Mouse (Mus musculus) C2C12 (cell line): ENCODE data around the gene Cabcoco1. TPM values are rescaled to one million over a fixed set of nuclear protein-coding genes. Genes with fewer than 3 reads are reported as not detected.

Source experiments
- H3K27me3 ChIP-seq: one replicate; pipeline ENCODE4 v1.6.1; 2011; ENCODE audit not compliant: control insufficient read depth, insufficient read depth, insufficient read length
- H3K36me3 ChIP-seq: one replicate; pipeline ENCODE4 v1.6.1; 2011; ENCODE audit not compliant: control insufficient read depth, insufficient read depth
- H3K4me3 ChIP-seq: one replicate; pipeline ENCODE4 v1.5.1; 2011; ENCODE audit warnings: mild to moderate bottlenecking, control low read depth; ENCODE audit not compliant: poor library complexity, insufficient read depth, severe bottlenecking
- H3K79me2 ChIP-seq: one replicate; pipeline ENCODE4 v1.6.1; 2011; ENCODE audit not compliant: control insufficient read depth, insufficient read depth
- H3K79me3 ChIP-seq: one replicate; pipeline ENCODE4 v1.6.1; 2011; ENCODE audit warnings: low read depth, control low read depth
- H3ac ChIP-seq: one replicate; pipeline ENCODE3; 2011; ENCODE audit warnings: low read depth; ENCODE audit not compliant: control insufficient read depth, insufficient read length
- CEBPB ChIP-seq: IDR thresholded peaks from one replicate; pipeline ENCODE4 v1.6.1; 2011; ENCODE audit warnings: low read depth, mild to moderate bottlenecking, control low read depth, moderate library complexity
- CTCF ChIP-seq: IDR thresholded peaks from one replicate; pipeline ENCODE4 v1.5.1; 2011; ENCODE audit not compliant: control insufficient read depth, insufficient read depth, insufficient read length
- FOSL1 ChIP-seq: IDR thresholded peaks from one replicate; pipeline ENCODE4 v1.8.0; 2011; ENCODE audit warnings: mild to moderate bottlenecking, low read length; ENCODE audit not compliant: poor library complexity, insufficient read depth, severe bottlenecking
- MAX ChIP-seq: IDR thresholded peaks from one replicate; pipeline ENCODE4 v1.6.1; 2011; ENCODE audit warnings: mild to moderate bottlenecking, control low read depth
- MYOD1 ChIP-seq: IDR thresholded peaks from one replicate; pipeline ENCODE4 v1.6.1; 2011; ENCODE audit warnings: low read depth; ENCODE audit not compliant: control insufficient read depth, insufficient read length
- MYOG ChIP-seq: IDR thresholded peaks from one replicate; pipeline ENCODE4 v1.6.1; 2011; ENCODE audit not compliant: control insufficient read depth, insufficient read length; ENCODE audit errors: extremely low read depth
- USF1 ChIP-seq: IDR thresholded peaks from one replicate; pipeline ENCODE4 v1.6.1; 2011; ENCODE audit warnings: low read depth, mild to moderate bottlenecking, control low read depth, moderate library complexity
- polyA plus RNA-seq: library from polyadenylated mRNA; unstranded; fragments of >200 nt; fragmentation: generic; extraction: Trizol; gene quantifications from one replicate; pipeline ENCODE4 v1.2.1, GENCODE M21; 2012; ENCODE audit warnings: missing spikeins

The Cabcoco1 gene
- polyA plus RNA-seq, 1 experiment: not detected

GRCm38 (mm10) chr10:68446797-68447125 lies 94.9 kb downstream of the Cabcoco1 start:
- TF ChIP-seq FOSL1: no peak
- Histone ChIP-seq H3K79me3 (no peaks in the 10 kb centered on the region), H3K36me3 (no peaks in the 10 kb centered on the region), H3K4me3 (no peak overlapping the region), H3ac (no peak overlapping the region), H3K27me3 (no peaks in the 10 kb centered on the region), H3K79me2 (no peaks in the 10 kb centered on the region)

- TF ChIP-seq MYOD1 (no peak), MAX (no peak), CEBPB (no peak), FOSL1 (no peak), CTCF (no peak), MYOG (no peak), USF1 (no peak)
These were observed 95.6 kb downstream of the Cabcoco1 start for GRCm38 (mm10) chr10:68445876-68446796.

GRCm38 (mm10) chr10:68445244-68445811 lies 96.4 kb downstream of the Cabcoco1 start:
- H3K36me3 ChIP-seq: no peaks in the 10 kb centered on the region
- H3K27me3 ChIP-seq: no peaks in the 10 kb centered on the region
- no peak overlapping the region for H3ac ChIP-seq
- H3K79me3 ChIP-seq: no peaks in the 10 kb centered on the region
- H3K79me2 ChIP-seq: no peaks in the 10 kb centered on the region
- no peak overlapping the region for H3K4me3 ChIP-seq
- no peak for TF ChIP-seq USF1
- TF ChIP-seq MYOG: no peak
- TF ChIP-seq MYOD1: no peak
- TF ChIP-seq CTCF: no peak
- no peak for TF ChIP-seq MAX
- no peak for TF ChIP-seq FOSL1
- no peak for TF ChIP-seq CEBPB

More at GRCm38 (mm10) chr10:68445876-68446796, 95.6 kb downstream of the Cabcoco1 start:
- Histone ChIP-seq H3ac (no peak overlapping the region), H3K27me3 (no peaks in the 10 kb centered on the region), H3K36me3 (no peaks in the 10 kb centered on the region), H3K79me2 (no peaks in the 10 kb centered on the region), H3K79me3 (no peaks in the 10 kb centered on the region), H3K4me3 (no peak overlapping the region)

- TF ChIP-seq CTCF (no peak), MYOD1 (no peak), FOSL1 (no peak), CEBPB (no peak), MAX (no peak), MYOG (no peak)
- no peak overlapping the region for H3K4me3 ChIP-seq
- H3K36me3 ChIP-seq: no peaks in the 10 kb centered on the region
- H3K79me3 ChIP-seq: no peaks in the 10 kb centered on the region
- no peaks in the 10 kb centered on the region for H3K79me2 ChIP-seq
- H3K27me3 ChIP-seq: no peaks in the 10 kb centered on the region
- no peak overlapping the region for H3ac ChIP-seq
These were observed 97.2 kb downstream of the Cabcoco1 start for GRCm38 (mm10) chr10:68444361-68445114.

- Histone ChIP-seq H3ac (no peak overlapping the region), H3K4me3 (no peak overlapping the region), H3K36me3 (no peaks in the 10 kb centered on the region), H3K27me3 (no peaks in the 10 kb centered on the region), H3K79me3 (no peaks in the 10 kb centered on the region), H3K79me2 (no peaks in the 10 kb centered on the region)
- TF ChIP-seq FOSL1 (no peak), MAX (no peak), MYOG (no peak), MYOD1 (no peak), CTCF (no peak)
These were observed 98.6 kb downstream of the Cabcoco1 start for GRCm38 (mm10) chr10:68443132-68443531.
